Mouse (Mus musculus): Measurements from ENCODE around the gene AI854703. TPM values are rescaled to one million over a fixed set of nuclear protein-coding genes. Genes with fewer than 3 reads are reported as not detected.
"Not testable (repeated sequence)": the region's sequence is repeated elsewhere in the genome, so short reads cannot be mapped to it uniquely, and the experiment has no call there.

The AI854703 gene
- polyA plus RNA-seq, 1 experiment from 2014 or later: 1.1 TPM

DNA sequence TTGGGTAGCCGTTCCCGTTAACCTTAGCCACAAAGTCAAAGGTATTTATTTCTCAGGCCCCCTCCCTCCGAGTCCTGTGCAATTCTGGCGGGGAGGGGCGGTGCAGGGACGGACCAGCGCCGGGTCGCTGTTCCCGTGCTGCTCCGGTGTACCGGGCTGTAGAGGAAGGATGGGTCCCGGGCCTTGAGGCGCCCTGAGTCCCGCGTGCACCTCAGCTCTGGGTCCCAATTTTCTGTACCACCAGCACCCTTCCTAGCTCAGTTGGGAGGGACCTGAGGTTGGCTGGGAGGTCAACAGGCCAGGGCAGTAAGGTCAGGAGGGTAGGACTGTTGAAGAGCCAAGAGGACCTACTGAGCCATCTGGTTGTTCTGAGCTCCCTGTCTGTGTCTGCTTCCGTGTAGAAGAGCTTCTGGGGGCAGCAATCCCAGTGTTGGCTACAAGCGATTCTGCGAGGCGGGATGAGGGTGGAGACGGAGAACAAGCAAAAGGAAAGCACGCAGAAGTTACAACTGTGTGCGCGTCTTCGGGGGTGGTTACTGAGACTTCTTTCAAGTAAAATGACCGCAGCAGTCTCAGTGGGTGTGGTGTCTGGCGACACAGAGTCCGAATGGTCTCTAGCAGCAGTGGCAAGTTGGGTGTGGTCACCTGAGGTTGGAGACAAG is 24.4 kb upstream of the AI854703 start:
- H3K9ac ChIP-seq (replicated peaks; ENCODE audit: low read depth, low read length): peak overlapping the region; percentile 74
- H3K36me3 ChIP-seq (ENCODE audit: control insufficient read depth, insufficient read depth, low read length): peaks cover 25% of the 10 kb centered on the region
- no peaks in the 10 kb centered on the region for H3K27me3 ChIP-seq (ENCODE audit: control insufficient read depth, insufficient read depth, low read length)
- H3K4me1 ChIP-seq (ENCODE audit: control insufficient read depth, insufficient read depth, low read length): 0 out of 2 replicates have a peak, but pooled peaks cover 3% of the 10 kb centered on the region
- peak overlapping the region; percentile 58 for H3K4me3 ChIP-seq (ENCODE audit: low read depth, low read length)
- 3% methylated on average over 28 of the region's 28 CpGs for WGBS
- H3K4me2 ChIP-seq (replicated peaks; ENCODE audit: low read depth, low read length): peak overlapping the region; percentile 97
- peak; percentile 63 for ATAC-seq (ENCODE audit: insufficient number of reproducible peaks, insufficient read depth, low FRiP score, low read depth)
- peak overlapping the region; percentile 29 for H3K27ac ChIP-seq (ENCODE audit: low read length)
- peaks cover 12% of the 10 kb centered on the region for H3K9me3 ChIP-seq (ENCODE audit: control insufficient read depth, low read depth, low read length)

DNA sequence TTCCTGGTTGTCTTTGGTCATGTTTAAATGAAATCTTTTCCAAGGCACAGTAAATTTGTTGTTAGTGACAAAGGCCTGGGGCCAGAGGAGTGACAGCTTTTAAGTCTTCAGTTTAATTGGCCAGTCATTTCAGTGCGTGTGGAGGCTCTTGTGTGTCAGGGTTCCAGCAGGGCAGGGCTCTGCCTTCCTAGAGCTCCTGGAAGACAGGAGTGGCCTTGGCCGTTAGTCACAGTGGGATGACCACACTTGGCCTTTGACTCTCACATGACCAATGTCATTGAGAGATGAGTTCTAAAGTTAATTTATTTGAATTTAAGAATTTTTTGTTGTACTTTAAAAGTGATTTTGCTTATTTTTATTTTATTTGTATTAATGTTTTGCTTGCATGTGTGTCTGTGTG is 18.4 kb upstream of the AI854703 start:
- no peaks in the 10 kb centered on the region; the same call in 1 of the 2 replicates for H3K36me3 ChIP-seq (ENCODE audit: control insufficient read depth, insufficient read depth, low read length)
- H3K4me3 ChIP-seq (ENCODE audit: low read depth, low read length): no peak overlapping the region
- no peak overlapping the region for H3K4me2 ChIP-seq (replicated peaks; ENCODE audit: low read depth, low read length)
- no peaks in the 10 kb centered on the region for H3K9me3 ChIP-seq (ENCODE audit: control insufficient read depth, low read depth, low read length)
- 74% methylated on average over 2 of the region's 2 CpGs for WGBS
- 0 out of 2 replicates have a peak, but pooled peaks cover 4% of the 10 kb centered on the region for H3K4me1 ChIP-seq (ENCODE audit: control insufficient read depth, insufficient read depth, low read length)
- ATAC-seq (ENCODE audit: insufficient number of reproducible peaks, insufficient read depth, low FRiP score, low read depth): no peak
- no peak overlapping the region for H3K27ac ChIP-seq (ENCODE audit: low read length)
- H3K9ac ChIP-seq (replicated peaks; ENCODE audit: low read depth, low read length): no peak overlapping the region
- H3K27me3 ChIP-seq (ENCODE audit: control insufficient read depth, insufficient read depth, low read length): no peaks in the 10 kb centered on the region

DNA sequence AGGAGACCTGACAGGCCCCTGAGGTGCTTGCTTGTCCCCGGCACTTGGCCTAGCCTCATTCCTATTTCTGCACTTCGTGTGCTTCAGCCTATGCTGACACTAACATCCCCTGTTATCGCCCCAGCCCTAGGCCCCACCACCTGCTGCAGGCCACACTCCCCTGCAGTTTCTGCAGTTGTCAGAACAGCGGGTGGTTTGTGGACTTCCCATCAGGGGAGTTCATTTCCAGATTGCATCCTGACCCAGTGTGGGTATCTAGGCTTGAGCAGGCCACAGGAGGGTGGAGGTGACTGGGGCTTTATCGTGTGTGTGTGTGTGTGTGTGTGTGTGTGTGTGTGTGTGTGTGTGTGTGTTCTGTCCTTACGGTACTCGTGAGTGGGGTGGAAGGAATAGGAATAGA is 17.1 kb upstream of the AI854703 start:
- H3K36me3 ChIP-seq (ENCODE audit: control insufficient read depth, insufficient read depth, low read length): no peaks in the 10 kb centered on the region; the same call in 1 of the 2 replicates
- no peaks in the 10 kb centered on the region for H3K27me3 ChIP-seq (ENCODE audit: control insufficient read depth, insufficient read depth, low read length)
- ATAC-seq (ENCODE audit: insufficient number of reproducible peaks, insufficient read depth, low FRiP score, low read depth): no peak
- no peaks in the 10 kb centered on the region for H3K9me3 ChIP-seq (ENCODE audit: control insufficient read depth, low read depth, low read length)
- H3K4me1 ChIP-seq (ENCODE audit: control insufficient read depth, insufficient read depth, low read length): 0 out of 2 replicates have a peak, but pooled peaks cover 4% of the 10 kb centered on the region
- no peak overlapping the region for H3K9ac ChIP-seq (replicated peaks; ENCODE audit: low read depth, low read length)
- no peak overlapping the region for H3K27ac ChIP-seq (ENCODE audit: low read length)
- no peak overlapping the region for H3K4me2 ChIP-seq (replicated peaks; ENCODE audit: low read depth, low read length)
- H3K4me3 ChIP-seq (ENCODE audit: low read depth, low read length): no peak overlapping the region
- WGBS: 57% methylated on average over 7 of the region's 7 CpGs

DNA sequence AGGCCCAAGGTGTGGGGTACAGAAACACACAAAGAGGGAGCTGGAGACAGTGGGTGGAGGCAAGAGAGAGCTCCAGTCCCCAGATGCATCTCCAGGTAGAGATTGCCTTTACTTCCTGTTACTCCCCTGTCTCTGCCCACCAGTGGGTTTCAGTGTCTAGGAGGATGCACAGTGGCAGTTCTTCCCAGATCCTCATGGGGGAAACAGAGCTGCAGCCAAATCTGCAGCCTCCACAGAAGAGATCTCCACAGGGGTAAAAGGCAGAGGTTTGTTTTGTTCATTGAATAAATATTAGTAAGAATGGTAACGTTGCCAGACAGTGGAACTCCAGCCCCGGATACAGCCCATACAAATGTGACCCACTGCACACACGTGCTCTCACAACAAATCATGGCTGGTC is 15.9 kb upstream of the AI854703 start:
- no peak overlapping the region for H3K27ac ChIP-seq (ENCODE audit: low read length)
- ATAC-seq (ENCODE audit: insufficient number of reproducible peaks, insufficient read depth, low FRiP score, low read depth): no peak
- H3K27me3 ChIP-seq (ENCODE audit: control insufficient read depth, insufficient read depth, low read length): no peaks in the 10 kb centered on the region
- H3K36me3 ChIP-seq (ENCODE audit: control insufficient read depth, insufficient read depth, low read length): no peaks in the 10 kb centered on the region; the same call in 1 of the 2 replicates
- no peak overlapping the region for H3K4me3 ChIP-seq (ENCODE audit: low read depth, low read length)
- H3K4me1 ChIP-seq (ENCODE audit: control insufficient read depth, insufficient read depth, low read length): 0 out of 2 replicates have a peak, but pooled peaks cover 4% of the 10 kb centered on the region
- 44% methylated on average over 3 of the region's 3 CpGs for WGBS
- no peak overlapping the region for H3K9ac ChIP-seq (replicated peaks; ENCODE audit: low read depth, low read length)
- H3K4me2 ChIP-seq (replicated peaks; ENCODE audit: low read depth, low read length): no peak overlapping the region
- no peaks in the 10 kb centered on the region for H3K9me3 ChIP-seq (ENCODE audit: control insufficient read depth, low read depth, low read length)

DNA sequence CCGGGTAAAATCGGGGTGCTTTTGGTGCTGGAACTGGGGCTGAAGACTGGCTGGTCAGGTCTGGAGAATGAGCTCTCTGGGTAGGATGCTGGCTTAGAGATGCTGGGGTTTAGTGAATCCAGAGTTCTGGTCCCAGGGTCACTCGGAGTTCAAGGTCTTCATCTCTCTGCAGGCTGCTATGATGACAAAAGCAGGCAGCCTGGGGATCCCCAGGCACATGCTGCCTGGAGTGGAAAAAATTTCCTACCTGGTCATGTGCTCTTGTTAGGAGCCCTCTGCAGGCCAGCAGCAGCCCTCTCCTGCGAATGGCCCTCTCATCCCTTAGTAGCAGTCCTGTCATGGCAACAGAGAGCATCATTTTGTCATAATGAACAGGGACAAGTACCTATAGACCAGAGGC is 13.1 kb upstream of the AI854703 start:
- no peaks in the 10 kb centered on the region for H3K9me3 ChIP-seq (ENCODE audit: control insufficient read depth, low read depth, low read length)
- H3K4me2 ChIP-seq (replicated peaks; ENCODE audit: low read depth, low read length): no peak overlapping the region
- 88% methylated on average over 4 of the region's 4 CpGs for WGBS
- no peak for ATAC-seq (ENCODE audit: insufficient number of reproducible peaks, insufficient read depth, low FRiP score, low read depth)
- H3K4me1 ChIP-seq (ENCODE audit: control insufficient read depth, insufficient read depth, low read length): 0 out of 2 replicates have a peak, but pooled peaks cover 4% of the 10 kb centered on the region
- no peak overlapping the region for H3K9ac ChIP-seq (replicated peaks; ENCODE audit: low read depth, low read length)
- H3K27ac ChIP-seq (ENCODE audit: low read length): no peak overlapping the region
- no peaks in the 10 kb centered on the region for H3K27me3 ChIP-seq (ENCODE audit: control insufficient read depth, insufficient read depth, low read length)
- H3K36me3 ChIP-seq (ENCODE audit: control insufficient read depth, insufficient read depth, low read length): no peaks in the 10 kb centered on the region; the same call in 1 of the 2 replicates
- no peak overlapping the region for H3K4me3 ChIP-seq (ENCODE audit: low read depth, low read length)

DNA sequence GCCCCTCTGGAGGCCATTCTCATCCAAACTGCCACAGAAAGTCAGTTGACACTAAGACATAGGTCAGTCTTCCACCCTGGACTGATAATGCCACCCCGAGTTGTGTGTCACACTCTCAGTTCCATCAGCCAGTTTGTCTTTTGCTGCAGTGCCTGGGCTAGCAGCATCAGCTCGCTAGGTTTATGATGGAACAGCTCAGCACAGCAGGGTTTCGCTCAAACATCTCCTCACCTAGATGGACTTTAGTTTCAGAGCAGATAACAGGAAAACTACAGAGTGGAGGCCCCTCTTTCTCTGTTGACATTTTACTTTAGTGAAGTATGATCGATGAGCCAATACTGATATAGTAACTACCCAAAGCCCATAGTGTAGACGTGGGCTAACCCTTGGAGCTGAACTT is 11.8 kb upstream of the AI854703 start:
- 90% methylated on average over 5 of the region's 5 CpGs for WGBS
- no peak for ATAC-seq (ENCODE audit: insufficient number of reproducible peaks, insufficient read depth, low FRiP score, low read depth)
- no peak overlapping the region for H3K27ac ChIP-seq (ENCODE audit: low read length)

DNA sequence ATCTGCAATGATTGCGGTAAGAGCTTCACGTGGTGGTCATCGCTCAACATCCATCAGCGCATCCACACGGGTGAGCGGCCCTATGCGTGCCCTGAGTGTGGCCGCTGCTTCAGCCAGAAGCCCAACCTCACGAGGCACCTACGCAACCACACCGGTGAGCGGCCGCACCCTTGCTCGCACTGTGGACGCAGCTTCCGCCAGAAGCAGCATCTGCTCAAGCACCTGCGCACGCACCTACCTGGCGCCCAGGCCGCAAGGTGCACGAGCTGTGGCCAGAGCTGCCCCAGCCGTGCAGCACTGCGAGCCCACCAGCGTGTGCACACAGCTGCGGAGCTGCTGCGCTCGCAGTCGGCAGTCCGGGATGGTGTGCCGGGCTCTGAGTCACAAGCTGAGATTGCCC is 6.5 kb upstream of the AI854703 start:
- H3K27me3 ChIP-seq (ENCODE audit: control insufficient read depth, insufficient read depth, low read length): no peaks in the 10 kb centered on the region
- WGBS: 95% methylated on average over 30 of the region's 30 CpGs
- H3K4me2 ChIP-seq (replicated peaks; ENCODE audit: low read depth, low read length): no peak overlapping the region
- no peak overlapping the region for H3K4me3 ChIP-seq (ENCODE audit: low read depth, low read length)
- no peak overlapping the region for H3K27ac ChIP-seq (ENCODE audit: low read length)
- no peaks in the 10 kb centered on the region for H3K9me3 ChIP-seq (ENCODE audit: control insufficient read depth, low read depth, low read length)
- no peak for ATAC-seq (ENCODE audit: insufficient number of reproducible peaks, insufficient read depth, low FRiP score, low read depth)
- peaks cover 12% of the 10 kb centered on the region for H3K36me3 ChIP-seq (ENCODE audit: control insufficient read depth, insufficient read depth, low read length)
- no peaks in the 10 kb centered on the region for H3K4me1 ChIP-seq (ENCODE audit: control insufficient read depth, insufficient read depth, low read length)
- H3K9ac ChIP-seq (replicated peaks; ENCODE audit: low read depth, low read length): no peak overlapping the region

More for the DNA sequence above, 11.8 kb upstream of the AI854703 start:
- Histone ChIP-seq H3K9ac (replicated peaks; ENCODE audit: low read depth, low read length) (no peak overlapping the region), H3K9me3 (ENCODE audit: control insufficient read depth, low read depth, low read length) (no peaks in the 10 kb centered on the region), H3K27me3 (ENCODE audit: control insufficient read depth, insufficient read depth, low read length) (no peaks in the 10 kb centered on the region), H3K4me3 (ENCODE audit: low read depth, low read length) (no peak overlapping the region), H3K36me3 (ENCODE audit: control insufficient read depth, insufficient read depth, low read length) (peaks cover 2% of the 10 kb centered on the region; the same call in 1 of the 2 replicates), H3K4me2 (replicated peaks; ENCODE audit: low read depth, low read length) (no peak overlapping the region), H3K4me1 (ENCODE audit: control insufficient read depth, insufficient read depth, low read length) (0 out of 2 replicates have a peak, but pooled peaks cover 4% of the 10 kb centered on the region)

DNA sequence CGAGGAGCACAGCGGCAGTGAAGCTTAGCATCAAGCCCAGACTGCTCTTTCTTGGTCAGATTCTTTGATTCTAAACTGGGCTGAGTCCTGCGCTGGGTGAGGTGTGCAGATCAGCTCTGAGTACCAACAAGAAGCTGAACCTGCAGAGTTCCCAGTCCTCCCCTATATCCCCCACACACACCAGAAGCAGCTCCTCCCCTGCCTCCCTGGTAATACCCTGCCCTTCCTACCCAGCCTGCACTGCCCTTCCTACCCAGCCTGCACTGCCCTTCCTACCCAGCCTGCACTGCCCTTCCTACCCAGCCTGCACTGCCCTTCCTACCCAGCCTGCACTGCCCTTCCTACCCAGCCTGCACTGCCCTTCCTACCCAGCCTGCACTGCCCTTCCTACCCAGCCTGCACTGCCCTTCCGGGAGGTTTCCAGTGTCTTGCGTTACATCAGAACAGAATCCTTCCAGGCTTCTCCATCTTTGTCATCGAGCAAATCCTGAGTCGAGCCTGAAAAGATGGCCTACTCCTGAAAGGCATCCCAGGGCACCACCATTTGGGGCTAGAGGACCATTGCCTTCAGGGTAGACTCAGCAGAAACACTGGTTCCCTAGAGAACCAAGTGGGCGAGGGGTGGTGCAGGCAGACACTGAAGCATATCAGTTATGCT is 4.2 kb upstream of the AI854703 start:
- not testable (repeated sequence) for H3K4me2 ChIP-seq (replicated peaks; ENCODE audit: low read depth, low read length); H3K9me3 ChIP-seq (ENCODE audit: control insufficient read depth, low read depth, low read length); H3K27ac ChIP-seq (ENCODE audit: low read length); H3K4me3 ChIP-seq (ENCODE audit: low read depth, low read length); H3K27me3 ChIP-seq (ENCODE audit: control insufficient read depth, insufficient read depth, low read length); H3K9ac ChIP-seq (replicated peaks; ENCODE audit: low read depth, low read length); ATAC-seq (ENCODE audit: insufficient number of reproducible peaks, insufficient read depth, low FRiP score, low read depth); H3K4me1 ChIP-seq (ENCODE audit: control insufficient read depth, insufficient read depth, low read length)
- H3K36me3 ChIP-seq (ENCODE audit: control insufficient read depth, insufficient read depth, low read length): peaks cover 12% of the 10 kb centered on the region
- WGBS: 86% methylated on average over 8 of the region's 8 CpGs

All from stomach, embryonic 14.5 days (tissue).